Mouse (Mus musculus) lung, embryonic 16.5 days (tissue): ENCODE measurements around the gene Rpl23. TPM values are rescaled to one million over a fixed set of nuclear protein-coding genes. Genes with fewer than 3 reads are reported as not detected.

Experiments used
- ATAC-seq: fragments of 200-750 bp; cut with Nextera tagmentation; 2 replicates; pipeline ENCODE4 v1.8.0; 2017; ENCODE audit warnings: low read depth, mild to moderate bottlenecking, moderate library complexity
- H3K27ac ChIP-seq: fragments of 300-500 bp; sonication (generic); 2 replicates; pipeline ENCODE4 v1.5.1; 2014; ENCODE audit warnings: mild to moderate bottlenecking, control low read depth, low read length
- H3K27me3 ChIP-seq: fragments of 300-500 bp; sonication (generic); 2 replicates; pipeline ENCODE4 v1.6.1; 2014; ENCODE audit warnings: low read depth, low read length, mixed read lengths; ENCODE audit not compliant: control insufficient read depth, insufficient read depth
- H3K36me3 ChIP-seq: fragments of 300-500 bp; sonication (generic); 2 replicates; pipeline ENCODE4 v1.6.1; 2014; ENCODE audit warnings: low read length; ENCODE audit not compliant: control insufficient read depth, insufficient read depth
- H3K4me1 ChIP-seq: fragments of 300-500 bp; sonication (generic); replicated peaks from 2 replicates; pipeline ENCODE4 v1.6.1; 2014; ENCODE audit warnings: low read length, mixed read lengths; ENCODE audit not compliant: control insufficient read depth, insufficient read depth
- H3K4me2 ChIP-seq: fragments of 300-500 bp; sonication (generic); 2 replicates; pipeline ENCODE4 v1.6.1; 2014; ENCODE audit warnings: low read depth, low read length, control low read depth
- H3K4me3 ChIP-seq: fragments of 300-500 bp; sonication (generic); 2 replicates; pipeline ENCODE4 v1.5.1; 2014; ENCODE audit warnings: mild to moderate bottlenecking, low read length, control low read depth
- H3K9ac ChIP-seq: fragments of 300-500 bp; sonication (generic); 2 replicates; pipeline ENCODE4 v1.6.1; 2014; ENCODE audit warnings: low read length, control low read depth
- H3K9me3 ChIP-seq: fragments of 300-500 bp; sonication (generic); 2 replicates; pipeline ENCODE4 v1.6.1; 2016; ENCODE audit warnings: low read length; ENCODE audit not compliant: control insufficient read depth
- WGBS: fragments of 180-500 bp; shearing (Covaris S2); extraction: QIAGEN DNeasy Blood & Tissue Kit; methylation state at CpG from one replicate; pipeline ENCODE4 v1.1.7; 2014; 5-methylcytosine and 5-hydroxymethylcytosine counted together
- polyA plus RNA-seq: library from polyadenylated mRNA; unstranded; fragments of >200 nt; fragmentation: Nextera tagmentation; extraction: Ambion mirVana; gene quantifications from 2 replicates; pipeline ENCODE4 v1.2.1, GENCODE M21; 2015

The Rpl23 gene
- polyA plus RNA-seq, 1 experiment from 2014 or later, result 578 TPM

GRCm38 (mm10) chr11:97766154-97766881 lies 15.9 kb downstream of the Rpl23 start, which contains the start of gene Cwc25:
Cwc25 (minus strand) TSS chr11:97766556.
- Histone ChIP-seq H3K4me3 (peak within 1 kb of the TSS; percentile 69), H3K27ac (peak within 1 kb of the TSS; percentile 93), H3K36me3 (peaks cover 12% of the 10 kb centered on the region), H3K9ac (peak within 1 kb of the TSS; percentile 88), H3K27me3 (no peaks in the 10 kb centered on the region), H3K4me2 (peak within 1 kb of the TSS; percentile 79), H3K9me3 (no peaks in the 10 kb centered on the region), H3K4me1 (peaks cover 10% of the 10 kb centered on the region)
- peak; percentile 97 for ATAC-seq
- under 1% methylated on average over 38 of the region's 38 CpGs for WGBS

GRCm38 (mm10) chr11:97761638-97762037 lies 20.6 kb downstream of the Rpl23 start:
- H3K4me2 ChIP-seq, result no peak overlapping the region
- H3K9me3 ChIP-seq, result no peaks in the 10 kb centered on the region
- no peaks in the 10 kb centered on the region for H3K27me3 ChIP-seq
- H3K4me3 ChIP-seq, result no peak overlapping the region
- peaks cover 22% of the 10 kb centered on the region for H3K36me3 ChIP-seq
- ATAC-seq, result no peak
- peaks cover 7% of the 10 kb centered on the region; the same call in 1 of the 2 replicates for H3K4me1 ChIP-seq
- H3K27ac ChIP-seq, result no peak overlapping the region
- no peak overlapping the region for H3K9ac ChIP-seq

GRCm38 (mm10) chr11:97758942-97759341 lies 23.3 kb downstream of the Rpl23 start:
- H3K9ac ChIP-seq, result no peak overlapping the region
- no peak for ATAC-seq
- H3K9me3 ChIP-seq, result no peaks in the 10 kb centered on the region
- H3K27me3 ChIP-seq, result no peaks in the 10 kb centered on the region
- no peak overlapping the region for H3K4me3 ChIP-seq
- 68% methylated on average over 6 of the region's 6 CpGs for WGBS
- peaks cover 36% of the 10 kb centered on the region for H3K36me3 ChIP-seq
- H3K4me1 ChIP-seq, result no peaks in the 10 kb centered on the region
- H3K27ac ChIP-seq, result no peak overlapping the region
- H3K4me2 ChIP-seq, result no peak overlapping the region

- no peak for ATAC-seq
- H3K4me1 ChIP-seq, result no peaks in the 10 kb centered on the region
- no peak overlapping the region for H3K4me2 ChIP-seq
- 91% methylated on average over 1 of the region's 1 CpGs for WGBS
- no peaks in the 10 kb centered on the region for H3K9me3 ChIP-seq
- no peaks in the 10 kb centered on the region for H3K27me3 ChIP-seq
- no peak overlapping the region for H3K4me3 ChIP-seq
- peaks cover 39% of the 10 kb centered on the region for H3K36me3 ChIP-seq
- H3K9ac ChIP-seq, result no peak overlapping the region
- H3K27ac ChIP-seq, result no peak overlapping the region
Observed at GRCm38 (mm10) chr11:97758125-97758524, 24.1 kb downstream of the Rpl23 start.

- no peak overlapping the region for H3K27ac ChIP-seq
- H3K4me3 ChIP-seq, result no peak overlapping the region
- H3K4me1 ChIP-seq, result no peaks in the 10 kb centered on the region
- no peak overlapping the region for H3K4me2 ChIP-seq
- peaks cover 51% of the 10 kb centered on the region for H3K36me3 ChIP-seq
- no peaks in the 10 kb centered on the region for H3K27me3 ChIP-seq
- H3K9me3 ChIP-seq, result no peaks in the 10 kb centered on the region
- no peak for ATAC-seq
- H3K9ac ChIP-seq, result no peak overlapping the region
- 92% methylated on average over 8 of the region's 8 CpGs for WGBS
Observed at GRCm38 (mm10) chr11:97753277-97753676, 29.0 kb downstream of the Rpl23 start.

- no peak overlapping the region for H3K4me2 ChIP-seq
- H3K4me3 ChIP-seq, result no peak overlapping the region
- WGBS, result 80% methylated on average over 5 of the region's 5 CpGs
- H3K4me1 ChIP-seq, result peaks cover 1% of the 10 kb centered on the region
- H3K27me3 ChIP-seq, result no peaks in the 10 kb centered on the region
- no peak for ATAC-seq
- no peaks in the 10 kb centered on the region for H3K9me3 ChIP-seq
- no peak overlapping the region for H3K27ac ChIP-seq
- H3K9ac ChIP-seq, result no peak overlapping the region
- peaks cover 31% of the 10 kb centered on the region for H3K36me3 ChIP-seq
Observed at GRCm38 (mm10) chr11:97748496-97748895, 33.7 kb downstream of the Rpl23 start.

- Histone ChIP-seq H3K4me1 (peaks cover 9% of the 10 kb centered on the region), H3K36me3 (peaks cover 27% of the 10 kb centered on the region), H3K4me2 (no peak overlapping the region), H3K9me3 (no peaks in the 10 kb centered on the region), H3K4me3 (no peak overlapping the region), H3K27me3 (no peaks in the 10 kb centered on the region), H3K9ac (no peak overlapping the region), H3K27ac (no peak overlapping the region)
- no peak for ATAC-seq
- 84% methylated on average over 8 of the region's 8 CpGs for WGBS
Observed at GRCm38 (mm10) chr11:97747773-97748172, 34.5 kb downstream of the Rpl23 start.

- no peak for ATAC-seq
- Histone ChIP-seq H3K9me3 (no peaks in the 10 kb centered on the region), H3K27ac (no peak overlapping the region), H3K27me3 (no peaks in the 10 kb centered on the region), H3K9ac (no peak overlapping the region), H3K4me2 (peak overlapping the region; percentile 73), H3K4me3 (peak overlapping the region; percentile 86), H3K4me1 (peaks cover 15% of the 10 kb centered on the region), H3K36me3 (peaks cover 11% of the 10 kb centered on the region)
- WGBS, result 9% methylated on average over 13 of the region's 13 CpGs
Observed at GRCm38 (mm10) chr11:97745331-97745721, 36.9 kb downstream of the Rpl23 start.

- no peaks in the 10 kb centered on the region for H3K27me3 ChIP-seq
- H3K9me3 ChIP-seq, result no peaks in the 10 kb centered on the region
- H3K4me1 ChIP-seq, result peaks cover 15% of the 10 kb centered on the region
- peak overlapping the region; percentile 96 for H3K27ac ChIP-seq
- peak overlapping the region; percentile 73 for H3K4me2 ChIP-seq
- H3K4me3 ChIP-seq, result peak overlapping the region; percentile 86
- peak overlapping the region; percentile 95 for H3K9ac ChIP-seq
- H3K36me3 ChIP-seq, result peaks cover 8% of the 10 kb centered on the region
- WGBS, result under 1% methylated on average over 32 of the region's 57 CpGs
- ATAC-seq, result peak; percentile 97
Observed at GRCm38 (mm10) chr11:97744718-97745330, 37.4 kb downstream of the Rpl23 start.
